Mouse (Mus musculus): ENCODE results near the gene Ninj2. TPM values are rescaled to one million over a fixed set of nuclear protein-coding genes. Genes with fewer than 3 reads are reported as not detected.

Gene Ninj2
- total RNA-seq, 1 experiment, result 1.2 TPM

- no peaks in the 10 kb centered on the region for H3K9me3 ChIP-seq (ENCODE audit: control insufficient read depth, insufficient read depth, low read depth, low read length)
- no peaks in the 10 kb centered on the region for H3K36me3 ChIP-seq (ENCODE audit: control insufficient read depth, insufficient read depth, low read length, poor library complexity, severe bottlenecking)
- no peak for TF ChIP-seq ZNF384 (IDR thresholded peaks at IDR 0.05; ENCODE audit: low read depth, low read length)
- no peak for TF ChIP-seq ZC3H11A (IDR thresholded peaks at IDR 0.05; ENCODE audit: borderline replicate concordance, low read depth, low read length)
- TF ChIP-seq HCFC1 (IDR thresholded peaks at IDR 0.05; ENCODE audit: borderline replicate concordance, insufficient read depth, low read length), result no peak
- TF ChIP-seq CHD2 (IDR thresholded peaks at IDR 0.05; ENCODE audit: low read depth, low read length), result no peak
- no peak for TF ChIP-seq MAFK (IDR thresholded peaks at IDR 0.05; ENCODE audit: insufficient read depth, low read depth, low read length)
- no peak overlapping the region for H3K27ac ChIP-seq (ENCODE audit: insufficient read depth, low read depth, low read length, poor library complexity, severe bottlenecking)
- no peak overlapping the region for H3K4me3 ChIP-seq (ENCODE audit: insufficient read depth in 1 of 2, low read depth in 1 of 2, low read length in 2 of 2, poor library complexity in 1 of 2, severe bottlenecking in 1 of 2)
- H3K9ac ChIP-seq (ENCODE audit: insufficient read depth, low read depth, low read length, poor library complexity, severe bottlenecking), result no peak overlapping the region
- peaks cover 0 to 6% of the 10 kb centered on the region in 2 experiments; a peak in 2 of 4 replicates for H3K4me1 ChIP-seq (ENCODE audit: control insufficient read depth in 2 of 2, insufficient read depth in 2 of 2, low read length in 2 of 2, poor library complexity in 1 of 2)
- in situ Hi-C loops (cut with MboI; ENCODE audit: low sequenced_read_pairs in 2 of 2, unreplicated experiment in 2 of 2), result no loop called here
- no peak for DNase-seq (ENCODE audit: low read depth, low spot score)
Observed at GRCm38 (mm10) chr6:120242530-120242929, 149.4 kb downstream of the Ninj2 start.

GRCm38 (mm10) chr6:120243250-120243649 is 150.1 kb downstream of the Ninj2 start:
- no peaks in the 10 kb centered on the region for H3K36me3 ChIP-seq (ENCODE audit: control insufficient read depth, insufficient read depth, low read length, poor library complexity, severe bottlenecking)
- no peaks in the 10 kb centered on the region for H3K9me3 ChIP-seq (ENCODE audit: control insufficient read depth, insufficient read depth, low read depth, low read length)
- no peak overlapping the region for H3K27ac ChIP-seq (ENCODE audit: insufficient read depth, low read depth, low read length, poor library complexity, severe bottlenecking)
- in situ Hi-C loops (cut with MboI; ENCODE audit: low sequenced_read_pairs in 2 of 2, unreplicated experiment in 2 of 2), result no loop called here
- TF ChIP-seq MAFK (IDR thresholded peaks at IDR 0.05; ENCODE audit: insufficient read depth, low read depth, low read length) (no peak), HCFC1 (IDR thresholded peaks at IDR 0.05; ENCODE audit: borderline replicate concordance, insufficient read depth, low read length) (no peak), ZNF384 (IDR thresholded peaks at IDR 0.05; ENCODE audit: low read depth, low read length) (no peak), ZC3H11A (IDR thresholded peaks at IDR 0.05; ENCODE audit: borderline replicate concordance, low read depth, low read length) (no peak), CHD2 (IDR thresholded peaks at IDR 0.05; ENCODE audit: low read depth, low read length) (no peak)
- no peak overlapping the region for H3K9ac ChIP-seq (ENCODE audit: insufficient read depth, low read depth, low read length, poor library complexity, severe bottlenecking)
- peaks cover 0 to 4% of the 10 kb centered on the region in 2 experiments; a peak in 1 of 4 replicates for H3K4me1 ChIP-seq (ENCODE audit: control insufficient read depth in 2 of 2, insufficient read depth in 2 of 2, low read length in 2 of 2, poor library complexity in 1 of 2)
- no peak overlapping the region for H3K4me3 ChIP-seq (ENCODE audit: insufficient read depth in 1 of 2, low read depth in 1 of 2, low read length in 2 of 2, poor library complexity in 1 of 2, severe bottlenecking in 1 of 2)
- no peak for DNase-seq (ENCODE audit: low read depth, low spot score)

- Histone ChIP-seq H3K36me3 (ENCODE audit: control insufficient read depth, insufficient read depth, low read length, poor library complexity, severe bottlenecking) (no peaks in the 10 kb centered on the region), H3K27ac (ENCODE audit: insufficient read depth, low read depth, low read length, poor library complexity, severe bottlenecking) (no peak overlapping the region), H3K9ac (ENCODE audit: insufficient read depth, low read depth, low read length, poor library complexity, severe bottlenecking) (no peak overlapping the region), H3K4me1 (ENCODE audit: control insufficient read depth in 2 of 2, insufficient read depth in 2 of 2, low read length in 2 of 2, poor library complexity in 1 of 2) (no peaks in the 10 kb centered on the region), H3K9me3 (ENCODE audit: control insufficient read depth, insufficient read depth, low read depth, low read length) (no peaks in the 10 kb centered on the region), H3K4me3 (ENCODE audit: insufficient read depth in 1 of 2, low read depth in 1 of 2, low read length in 2 of 2, poor library complexity in 1 of 2, severe bottlenecking in 1 of 2) (no peak overlapping the region)
- DNase-seq (ENCODE audit: low read depth, low spot score), result no peak
- TF ChIP-seq HCFC1 (IDR thresholded peaks at IDR 0.05; ENCODE audit: borderline replicate concordance, insufficient read depth, low read length) (no peak), ZC3H11A (IDR thresholded peaks at IDR 0.05; ENCODE audit: borderline replicate concordance, low read depth, low read length) (no peak), ZNF384 (IDR thresholded peaks at IDR 0.05; ENCODE audit: low read depth, low read length) (no peak), CHD2 (IDR thresholded peaks at IDR 0.05; ENCODE audit: low read depth, low read length) (no peak), MAFK (IDR thresholded peaks at IDR 0.05; ENCODE audit: insufficient read depth, low read depth, low read length) (no peak)
- in situ Hi-C loops (cut with MboI; ENCODE audit: low sequenced_read_pairs in 2 of 2, unreplicated experiment in 2 of 2), result no loop called here
Observed at GRCm38 (mm10) chr6:120246676-120247075, 153.5 kb downstream of the Ninj2 start.

GRCm38 (mm10) chr6:120249831-120250230 is 156.7 kb downstream of the Ninj2 start:
- H3K36me3 ChIP-seq (ENCODE audit: control insufficient read depth, insufficient read depth, low read length, poor library complexity, severe bottlenecking), result 0 out of 2 replicates have a peak, but pooled peaks cover 2% of the 10 kb centered on the region
- no peak for DNase-seq (ENCODE audit: low read depth, low spot score)
- H3K27ac ChIP-seq (ENCODE audit: insufficient read depth, low read depth, low read length, poor library complexity, severe bottlenecking), result no peak overlapping the region
- H3K9me3 ChIP-seq (ENCODE audit: control insufficient read depth, insufficient read depth, low read depth, low read length), result no peaks in the 10 kb centered on the region
- in situ Hi-C loops (cut with MboI; ENCODE audit: low sequenced_read_pairs in 2 of 2, unreplicated experiment in 2 of 2), result no loop called here
- no peak overlapping the region for H3K4me3 ChIP-seq (ENCODE audit: insufficient read depth in 1 of 2, low read depth in 1 of 2, low read length in 2 of 2, poor library complexity in 1 of 2, severe bottlenecking in 1 of 2)
- no peak overlapping the region for H3K9ac ChIP-seq (ENCODE audit: insufficient read depth, low read depth, low read length, poor library complexity, severe bottlenecking)
- TF ChIP-seq ZNF384 (IDR thresholded peaks at IDR 0.05; ENCODE audit: low read depth, low read length), result no peak
- TF ChIP-seq ZC3H11A (IDR thresholded peaks at IDR 0.05; ENCODE audit: borderline replicate concordance, low read depth, low read length), result no peak
- no peak for TF ChIP-seq HCFC1 (IDR thresholded peaks at IDR 0.05; ENCODE audit: borderline replicate concordance, insufficient read depth, low read length)
- no peak for TF ChIP-seq CHD2 (IDR thresholded peaks at IDR 0.05; ENCODE audit: low read depth, low read length)
- no peak for TF ChIP-seq MAFK (IDR thresholded peaks at IDR 0.05; ENCODE audit: insufficient read depth, low read depth, low read length)
- peaks cover 2 to 3% of the 10 kb centered on the region in 2 experiments; a peak in 2 of 4 replicates for H3K4me1 ChIP-seq (ENCODE audit: control insufficient read depth in 2 of 2, insufficient read depth in 2 of 2, low read length in 2 of 2, poor library complexity in 1 of 2)

Other genes with a start within 250 kb of the Ninj2 start
- gene Erc1, start 245.2 kb upstream of the Ninj2 start, total RNA-seq (2012; rRNA removed), result 14.7 and 16.5 TPM in 2 replicates
- 21.9 and 26.4 TPM in 2 replicates for gene Rad52, start 190.7 kb upstream of the Ninj2 start, total RNA-seq (2012; rRNA removed)
- 109 and 165 TPM in 2 replicates for gene Wnk1, start 54.7 kb upstream of the Ninj2 start, total RNA-seq (2012; rRNA removed)
- gene D330020A13Rik, start 201.0 kb downstream of the Ninj2 start, total RNA-seq (2012; rRNA removed), result 4.4 and 9.8 TPM in 2 replicates
- gene B4galnt3, start 201.2 kb downstream of the Ninj2 start, total RNA-seq (2012; rRNA removed), result 34.1 and 64.9 TPM in 2 replicates

All from ES-E14 (cell line).